Mouse (Mus musculus): ENCODE data around the gene Dusp1. TPM values are rescaled to one million over a fixed set of nuclear protein-coding genes. Genes with fewer than 3 reads are reported as not detected.

The Dusp1 gene
- polyA plus RNA-seq, 1 experiment from 2014 or later = 27.3 TPM

- H3K4me2 ChIP-seq (ENCODE audit: low read depth, low read length) = no peak overlapping the region
- no peaks in the 10 kb centered on the region for H3K4me1 ChIP-seq (ENCODE audit: control insufficient read depth, insufficient read depth, low read length)
These were observed 99.2 kb downstream of the Dusp1 start for GRCm38 (mm10) chr17:26462634-26463170.

GRCm38 (mm10) chr17:26458049-26458448, 103.9 kb downstream of the Dusp1 start:
- no peak for DNase-seq (ENCODE audit: low spot score)
- Histone ChIP-seq H3K9me3 (ENCODE audit: control insufficient read depth, low read length) (no peaks in the 10 kb centered on the region), H3K36me3 (ENCODE audit: control insufficient read depth, insufficient read depth, low read length) (no peaks in the 10 kb centered on the region), H3K4me3 (ENCODE audit: low read depth, low read length) (no peak overlapping the region), H3K4me1 (ENCODE audit: control insufficient read depth, insufficient read depth, low read length) (no peaks in the 10 kb centered on the region), H3K27me3 (replicated peaks; ENCODE audit: control insufficient read depth, insufficient read depth, low read length) (no peaks in the 10 kb centered on the region), H3K9ac (ENCODE audit: low read depth, low read length) (no peak overlapping the region), H3K4me2 (ENCODE audit: low read depth, low read length) (no peak overlapping the region), H3K27ac (replicated peaks; ENCODE audit: low read depth, low read length) (no peak overlapping the region)
- 70% methylated on average over 7 of the region's 7 CpGs for WGBS
- no peak for ATAC-seq (ENCODE audit: low read depth)

More at GRCm38 (mm10) chr17:26462634-26463170, 99.2 kb downstream of the Dusp1 start:
- WGBS = 28% methylated on average over 12 of the region's 12 CpGs
- Histone ChIP-seq H3K4me3 (ENCODE audit: low read depth, low read length) (no peak overlapping the region), H3K27me3 (replicated peaks; ENCODE audit: control insufficient read depth, insufficient read depth, low read length) (no peaks in the 10 kb centered on the region), H3K9me3 (ENCODE audit: control insufficient read depth, low read length) (no peaks in the 10 kb centered on the region), H3K36me3 (ENCODE audit: control insufficient read depth, insufficient read depth, low read length) (no peaks in the 10 kb centered on the region), H3K9ac (ENCODE audit: low read depth, low read length) (no peak overlapping the region), H3K27ac (replicated peaks; ENCODE audit: low read depth, low read length) (no peak overlapping the region)
- no peak for ATAC-seq (ENCODE audit: low read depth)
- peak; percentile 56 for DNase-seq (ENCODE audit: low spot score)

- H3K27me3 ChIP-seq (replicated peaks; ENCODE audit: control insufficient read depth, insufficient read depth, low read length) = no peaks in the 10 kb centered on the region
- H3K4me1 ChIP-seq (ENCODE audit: control insufficient read depth, insufficient read depth, low read length) = no peaks in the 10 kb centered on the region
- no peak overlapping the region for H3K9ac ChIP-seq (ENCODE audit: low read depth, low read length)
- H3K4me3 ChIP-seq (ENCODE audit: low read depth, low read length) = no peak overlapping the region
- H3K9me3 ChIP-seq (ENCODE audit: control insufficient read depth, low read length) = no peaks in the 10 kb centered on the region
- no peak for DNase-seq (ENCODE audit: low spot score)
- no peak overlapping the region for H3K27ac ChIP-seq (replicated peaks; ENCODE audit: low read depth, low read length)
- no peak for ATAC-seq (ENCODE audit: low read depth)
- no peak overlapping the region for H3K4me2 ChIP-seq (ENCODE audit: low read depth, low read length)
- no peaks in the 10 kb centered on the region for H3K36me3 ChIP-seq (ENCODE audit: control insufficient read depth, insufficient read depth, low read length)
These were observed 104.4 kb downstream of the Dusp1 start for GRCm38 (mm10) chr17:26457506-26457905.

Small RNA genes within 50 kb of the gene (microRNA-seq; reads per million reads assigned to microRNA genes)
- gene Gm22420 (ENCODE audit: borderline number of aligned reads) = not detected

Other genes starting within 250 kb of the Dusp1 start
- 0.85 and 1.0 TPM in 2 replicates for gene Neurl1b, start 147.3 kb downstream of the Dusp1 start, polyA plus RNA-seq (2014; fragmentation: Nextera tagmentation; extraction: Ambion mirVana)
- gene Ergic1, start 639 bp downstream of the Dusp1 start, polyA plus RNA-seq (2014; fragmentation: Nextera tagmentation; extraction: Ambion mirVana) = 149 and 164 TPM in 2 replicates
- gene Atp6v0e, start 101.1 kb upstream of the Dusp1 start, polyA plus RNA-seq (2014; fragmentation: Nextera tagmentation; extraction: Ambion mirVana) = 229 and 261 TPM in 2 replicates
- gene Crebrf, start 153.5 kb upstream of the Dusp1 start, polyA plus RNA-seq (2014; fragmentation: Nextera tagmentation; extraction: Ambion mirVana) = 4.2 and 5.1 TPM in 2 replicates
- gene Bnip1, start 218.9 kb upstream of the Dusp1 start, polyA plus RNA-seq (2014; fragmentation: Nextera tagmentation; extraction: Ambion mirVana) = 38.4 and 40.7 TPM in 2 replicates